Mouse (Mus musculus) forebrain, embryonic 10.5 days (tissue): Measurements from ENCODE around the gene Pfkfb2. TPM values are rescaled to one million over a fixed set of nuclear protein-coding genes. Genes with fewer than 3 reads are reported as not detected.

Source experiments
- DNase-seq: peaks from one replicate; pipeline ENCODE4 v3.0.0-alpha.2; 2017; ENCODE audit warnings: low spot score; ENCODE audit errors: extremely low spot score
- H3K27ac ChIP-seq: fragments of 300-500 bp; sonication (generic); 2 replicates; pipeline ENCODE4 v1.5.1; 2016; ENCODE audit warnings: mild to moderate bottlenecking
- H3K27me3 ChIP-seq: fragments of 300-500 bp; sonication (generic); 2 replicates; pipeline ENCODE4 v1.6.1; 2016; ENCODE audit warnings: mild to moderate bottlenecking; ENCODE audit not compliant: poor library complexity, severe bottlenecking
- H3K36me3 ChIP-seq: fragments of 300-500 bp; sonication (generic); replicated peaks from 2 replicates; pipeline ENCODE4 v1.6.1; 2016; ENCODE audit warnings: mild to moderate bottlenecking, moderate library complexity
- H3K4me1 ChIP-seq: fragments of 300-500 bp; sonication (generic); 2 replicates; pipeline ENCODE4 v1.6.1; 2016
- H3K4me3 ChIP-seq: fragments of 300-500 bp; sonication (generic); 2 replicates; pipeline ENCODE4 v1.5.1; 2016; ENCODE audit warnings: mild to moderate bottlenecking, moderate library complexity
- H3K9me3 ChIP-seq: fragments of 300-500 bp; sonication (generic); 2 replicates; pipeline ENCODE4 v1.6.1; 2016; ENCODE audit warnings: mild to moderate bottlenecking, moderate library complexity
- WGBS: fragments of 180-500 bp; shearing (Covaris S2); methylation state at CpG from one replicate; pipeline ENCODE4 v1.1.7; 2016; 5-methylcytosine and 5-hydroxymethylcytosine counted together
- polyA plus RNA-seq: library from polyadenylated mRNA; unstranded; fragments of >200 nt; fragmentation: Nextera tagmentation; extraction: Ambion mirVana; gene quantifications from 2 replicates; pipeline ENCODE4 v1.2.1, GENCODE M21; 2016

Pfkfb2 gene
- polyA plus RNA-seq: 4.5 and 5.7 TPM in 2 replicates

DNA sequence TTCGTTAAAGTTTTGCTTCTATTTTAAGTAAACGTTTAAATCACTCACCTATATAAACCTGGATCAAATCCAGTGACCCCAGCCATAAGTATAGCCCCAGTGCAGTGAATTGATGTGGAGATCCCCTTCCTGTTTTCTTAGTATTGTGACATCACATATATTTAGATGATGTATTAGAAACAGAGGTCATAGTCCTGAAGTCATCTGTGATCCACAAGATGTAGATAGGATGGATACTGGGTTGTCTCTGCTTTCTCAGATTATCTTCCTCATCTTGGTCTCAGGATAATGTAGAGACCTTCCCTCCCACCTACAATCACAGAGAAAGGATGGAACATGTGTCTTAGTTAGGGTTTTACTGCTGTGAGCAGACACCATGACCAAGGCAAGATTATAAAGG lies at the start of gene Pfkfb2:
Gene Pfkfb2 (minus strand): TSS at position 101 of the 400 bp plus-strand sequence.
- no peak for DNase-seq
- no peak within 1 kb of the TSS for H3K4me3 ChIP-seq
- peaks cover 2% of the 10 kb centered on the region; the same call in 1 of the 2 replicates for H3K36me3 ChIP-seq
- no peaks in the 10 kb centered on the region for H3K9me3 ChIP-seq
- no peaks in the 10 kb centered on the region for H3K27me3 ChIP-seq
- H3K4me1 ChIP-seq: peaks cover 13% of the 10 kb centered on the region
- 90% methylated on average over 2 of the region's 2 CpGs for WGBS
- H3K27ac ChIP-seq: no peak within 1 kb of the TSS

DNA sequence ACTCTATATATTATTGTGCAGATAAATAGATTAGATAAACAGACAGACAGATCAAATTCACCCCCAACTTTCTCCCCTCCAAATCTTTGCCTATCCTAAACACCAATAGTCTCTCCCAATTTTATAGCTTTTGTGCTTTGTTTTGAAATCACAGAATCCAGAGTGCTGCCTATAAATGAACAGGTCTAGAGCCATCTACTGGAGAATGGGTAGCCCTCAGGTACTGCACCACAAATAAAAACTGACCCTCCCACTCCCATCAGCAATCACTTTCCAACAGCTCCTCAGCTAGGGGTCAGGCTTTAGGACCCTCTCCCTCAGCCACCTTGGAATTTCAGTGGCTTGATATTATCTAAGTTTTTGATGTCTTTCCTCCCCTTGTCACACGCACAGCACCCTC lies 47.6 kb upstream of the Pfkfb2 start:
- Histone ChIP-seq H3K27ac (no peak overlapping the region), H3K27me3 (no peaks in the 10 kb centered on the region), H3K4me3 (no peak overlapping the region), H3K9me3 (no peaks in the 10 kb centered on the region), H3K4me1 (no peaks in the 10 kb centered on the region), H3K36me3 (no peaks in the 10 kb centered on the region)
- 88% methylated on average over 1 of the region's 1 CpGs for WGBS
- no peak for DNase-seq

DNA sequence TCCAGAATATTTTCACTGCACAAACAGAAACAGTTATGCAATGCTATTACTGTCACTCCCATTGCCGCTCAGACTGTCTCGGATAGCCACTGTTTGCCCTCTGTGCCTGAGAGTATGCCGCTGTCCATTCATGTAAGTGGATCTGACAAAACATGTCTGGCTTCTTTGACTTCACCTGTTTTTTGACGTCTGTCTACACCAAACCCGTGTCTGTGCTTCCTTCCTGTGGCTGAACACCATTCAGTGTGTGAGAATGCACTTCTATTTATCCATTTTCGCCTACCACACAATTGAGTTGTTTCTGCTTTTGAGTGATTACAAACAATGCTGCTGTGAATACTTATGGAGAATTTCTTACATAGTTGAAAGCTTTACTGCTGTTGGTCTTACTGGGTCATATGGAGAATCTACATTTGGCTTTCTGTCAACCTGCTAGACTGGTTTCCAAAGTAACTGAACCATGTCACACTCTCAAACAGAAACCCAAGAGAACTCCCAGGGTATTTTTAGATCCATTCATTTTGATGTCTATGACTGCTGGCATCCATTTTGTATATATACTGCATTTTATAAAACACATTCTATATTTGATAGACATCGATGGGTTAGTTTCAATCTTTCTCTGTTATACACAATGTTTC lies 46.8 kb upstream of the Pfkfb2 start:
- H3K4me3 ChIP-seq: no peak overlapping the region
- WGBS: 87% methylated on average over 7 of the region's 7 CpGs
- H3K4me1 ChIP-seq: no peaks in the 10 kb centered on the region
- no peak for DNase-seq
- no peaks in the 10 kb centered on the region for H3K9me3 ChIP-seq
- H3K27ac ChIP-seq: no peak overlapping the region
- no peaks in the 10 kb centered on the region for H3K36me3 ChIP-seq
- no peaks in the 10 kb centered on the region for H3K27me3 ChIP-seq

DNA sequence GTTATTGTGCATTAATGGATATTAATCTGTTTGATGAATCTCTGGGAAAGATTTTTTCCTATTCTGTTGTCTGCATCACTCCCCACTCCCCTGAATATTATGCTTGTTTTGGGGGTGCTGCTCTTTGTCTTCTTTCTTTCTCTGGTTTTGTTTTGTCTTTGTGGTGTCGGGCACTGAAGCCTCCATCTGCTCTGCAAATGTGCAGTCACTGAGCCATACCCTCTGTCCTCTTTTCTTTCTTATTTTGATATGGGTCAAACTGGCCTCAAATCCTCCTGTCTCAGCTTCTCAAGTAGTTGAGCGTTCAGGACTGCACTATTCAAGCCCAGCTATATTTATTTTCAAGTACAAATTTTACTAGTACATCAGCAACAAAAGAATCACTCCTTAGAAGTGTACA lies 46.2 kb upstream of the Pfkfb2 start:
- H3K27ac ChIP-seq: no peak overlapping the region
- WGBS: 72% methylated on average over 2 of the region's 2 CpGs
- no peaks in the 10 kb centered on the region for H3K9me3 ChIP-seq
- no peaks in the 10 kb centered on the region for H3K27me3 ChIP-seq
- H3K36me3 ChIP-seq: no peaks in the 10 kb centered on the region
- DNase-seq: no peak
- no peaks in the 10 kb centered on the region for H3K4me1 ChIP-seq
- H3K4me3 ChIP-seq: no peak overlapping the region

DNA sequence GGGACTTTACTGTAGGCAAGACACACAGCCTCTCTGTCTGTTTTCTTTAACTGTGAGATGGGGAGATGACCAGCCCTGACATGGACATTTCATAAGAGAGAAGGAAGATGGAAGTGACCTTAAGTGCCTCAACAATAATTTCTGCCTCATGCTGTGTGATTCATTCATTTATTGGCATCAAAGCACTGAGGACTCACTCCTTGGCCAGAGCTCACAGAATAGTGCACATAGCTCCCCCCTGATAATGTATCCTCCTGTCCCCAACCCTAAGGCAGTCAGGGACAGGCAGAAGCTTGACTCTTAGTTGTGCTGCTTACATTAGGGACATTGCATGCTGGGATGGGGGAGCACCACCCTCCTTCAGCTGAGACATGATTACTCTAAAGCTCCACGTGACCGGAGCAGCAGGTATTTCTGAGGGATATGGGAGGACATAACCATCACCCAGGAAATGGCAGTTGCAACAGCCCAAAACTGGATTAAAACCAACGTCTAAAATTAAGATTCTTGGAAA lies 42.0 kb upstream of the Pfkfb2 start:
- Histone ChIP-seq H3K9me3 (no peaks in the 10 kb centered on the region), H3K27ac (no peak overlapping the region), H3K4me3 (no peak overlapping the region), H3K4me1 (no peaks in the 10 kb centered on the region), H3K27me3 (no peaks in the 10 kb centered on the region), H3K36me3 (no peaks in the 10 kb centered on the region)
- DNase-seq: no peak
- 74% methylated on average over 3 of the region's 3 CpGs for WGBS

DNA sequence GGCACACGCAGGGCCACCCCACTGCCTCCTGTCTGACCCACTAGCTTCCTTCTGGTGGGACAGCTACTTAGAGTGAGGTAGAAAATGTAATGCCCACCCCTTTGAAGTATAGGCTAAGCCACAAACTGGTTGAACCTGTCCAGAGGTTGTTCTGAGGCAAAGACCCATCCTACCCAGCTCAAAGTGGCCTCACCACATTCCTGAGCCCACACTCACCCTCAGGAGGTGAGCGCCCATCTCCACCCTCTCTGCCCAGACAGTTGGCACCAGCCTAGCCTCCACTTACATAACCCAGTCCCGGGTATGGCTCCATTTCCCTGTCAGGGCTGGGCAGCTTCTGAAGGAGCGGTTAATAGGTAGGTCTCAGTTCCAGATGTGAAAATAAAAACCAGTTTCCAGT lies 41.4 kb upstream of the Pfkfb2 start:
- Histone ChIP-seq H3K36me3 (no peaks in the 10 kb centered on the region), H3K4me1 (no peaks in the 10 kb centered on the region), H3K27ac (no peak overlapping the region), H3K27me3 (no peaks in the 10 kb centered on the region), H3K4me3 (no peak overlapping the region), H3K9me3 (no peaks in the 10 kb centered on the region)
- no peak for DNase-seq
- WGBS: 87% methylated on average over 4 of the region's 4 CpGs

DNA sequence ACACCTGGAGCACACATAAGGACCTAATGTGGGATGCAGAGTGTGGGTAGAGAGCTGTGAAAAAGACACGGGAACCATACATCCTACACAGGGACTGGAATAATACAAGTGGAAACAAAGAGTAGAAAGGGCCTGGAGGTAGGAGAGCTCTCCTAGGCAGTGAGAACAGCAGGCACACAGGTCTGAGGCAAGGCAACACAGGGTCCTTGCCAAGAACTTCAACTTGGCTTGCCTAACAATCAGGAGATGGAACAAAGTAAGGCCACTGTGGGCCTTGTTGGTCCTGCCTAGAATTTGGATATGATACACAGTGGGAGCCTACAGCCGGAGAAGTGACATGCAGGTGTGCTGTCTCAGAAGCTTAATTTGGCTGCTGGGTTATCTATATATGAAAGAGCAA lies 40.9 kb upstream of the Pfkfb2 start:
- H3K27me3 ChIP-seq: no peaks in the 10 kb centered on the region
- H3K27ac ChIP-seq: no peak overlapping the region
- no peaks in the 10 kb centered on the region for H3K36me3 ChIP-seq
- WGBS: 89% methylated on average over 2 of the region's 2 CpGs
- DNase-seq: no peak
- no peaks in the 10 kb centered on the region for H3K4me1 ChIP-seq
- no peaks in the 10 kb centered on the region for H3K9me3 ChIP-seq
- H3K4me3 ChIP-seq: no peak overlapping the region

DNA sequence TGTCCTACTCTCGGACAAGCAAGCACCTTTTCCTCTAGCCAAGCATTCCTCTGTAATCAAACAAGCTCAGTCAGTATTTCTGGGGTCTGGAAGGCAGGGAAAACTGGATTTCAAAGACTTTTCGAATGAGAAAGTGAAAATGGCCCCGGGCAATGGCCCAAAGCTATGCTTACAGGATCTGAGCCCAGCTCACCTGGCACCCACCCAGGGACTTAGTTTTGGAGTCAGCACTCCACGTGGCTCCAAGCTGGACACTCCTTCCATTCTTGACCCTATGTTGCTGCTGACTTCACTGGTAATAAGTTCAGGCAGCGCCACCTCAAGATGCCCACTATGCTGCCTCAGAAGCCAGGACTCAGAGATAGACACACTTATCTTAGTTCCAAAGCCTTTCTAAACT lies 38.0 kb upstream of the Pfkfb2 start:
- Histone ChIP-seq H3K36me3 (no peaks in the 10 kb centered on the region), H3K27ac (no peak overlapping the region), H3K27me3 (no peaks in the 10 kb centered on the region), H3K9me3 (no peaks in the 10 kb centered on the region), H3K4me3 (no peak overlapping the region), H3K4me1 (no peaks in the 10 kb centered on the region)
- no peak for DNase-seq
- 84% methylated on average over 5 of the region's 5 CpGs for WGBS

DNA sequence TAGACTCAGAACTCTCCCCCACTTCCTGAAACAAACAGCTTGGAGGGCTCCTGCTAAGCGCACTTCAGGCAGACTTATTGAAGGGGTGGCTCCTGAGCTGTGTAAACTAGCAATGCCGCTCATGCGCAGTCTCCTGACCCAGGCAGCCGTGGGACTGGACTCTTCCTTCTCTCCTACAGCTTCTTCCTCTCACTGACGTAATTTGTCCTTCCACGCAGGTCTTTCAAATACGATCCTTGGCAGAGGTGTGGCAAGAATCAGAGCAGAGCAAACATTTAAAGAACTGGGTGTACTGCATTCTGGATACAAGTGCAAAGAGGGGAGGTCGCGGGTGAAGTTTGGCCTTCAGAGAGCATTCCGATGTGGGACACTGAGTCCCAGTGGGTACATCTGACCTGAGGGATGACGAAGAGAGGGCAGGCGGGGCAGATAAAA lies 35.0 kb upstream of the Pfkfb2 start:
- DNase-seq: no peak
- H3K4me3 ChIP-seq: no peak overlapping the region
- WGBS: 89% methylated on average over 12 of the region's 12 CpGs
- no peaks in the 10 kb centered on the region for H3K36me3 ChIP-seq
- no peaks in the 10 kb centered on the region for H3K9me3 ChIP-seq
- no peak overlapping the region for H3K27ac ChIP-seq
- H3K27me3 ChIP-seq: no peaks in the 10 kb centered on the region
- H3K4me1 ChIP-seq: no peaks in the 10 kb centered on the region

DNA sequence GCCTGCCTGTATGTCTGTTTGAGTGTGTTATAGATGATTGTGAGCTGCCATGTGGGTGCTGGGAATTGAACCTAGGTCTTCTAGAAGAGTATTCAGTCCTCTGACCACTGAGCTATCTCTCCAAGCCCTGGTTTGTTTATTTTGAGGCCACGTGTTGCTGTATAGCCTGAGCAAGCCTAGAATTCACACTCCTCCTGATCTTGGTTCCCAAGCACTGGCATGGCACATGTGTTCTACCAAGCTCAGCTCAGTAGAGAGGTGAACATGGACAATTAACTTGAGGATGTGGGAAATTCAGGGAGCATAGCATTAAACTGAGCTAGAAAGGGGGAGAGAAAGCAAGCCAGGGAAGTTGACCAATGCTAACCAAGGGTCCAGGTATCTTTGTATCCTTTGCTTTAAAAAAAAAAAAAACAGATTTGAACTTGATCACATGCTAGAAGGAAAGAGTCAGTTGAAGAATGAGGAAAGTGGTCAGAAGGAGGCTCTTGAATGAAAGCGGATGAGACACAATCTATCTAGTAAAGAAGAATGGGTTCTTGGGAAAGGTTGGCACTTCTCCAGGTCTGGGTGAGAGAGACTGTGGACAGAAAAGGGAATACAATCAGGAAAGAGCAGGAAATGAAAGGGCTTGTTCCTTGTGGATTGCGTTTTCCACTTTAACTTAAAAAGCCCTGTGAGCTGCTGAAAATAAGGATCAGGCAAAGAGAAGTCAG lies 33.1 kb upstream of the Pfkfb2 start:
- H3K36me3 ChIP-seq: no peaks in the 10 kb centered on the region
- H3K4me1 ChIP-seq: no peaks in the 10 kb centered on the region
- no peak overlapping the region for H3K4me3 ChIP-seq
- no peaks in the 10 kb centered on the region for H3K27me3 ChIP-seq
- 87% methylated on average over 3 of the region's 3 CpGs for WGBS
- no peak for DNase-seq
- H3K9me3 ChIP-seq: no peaks in the 10 kb centered on the region
- H3K27ac ChIP-seq: no peak overlapping the region

DNA sequence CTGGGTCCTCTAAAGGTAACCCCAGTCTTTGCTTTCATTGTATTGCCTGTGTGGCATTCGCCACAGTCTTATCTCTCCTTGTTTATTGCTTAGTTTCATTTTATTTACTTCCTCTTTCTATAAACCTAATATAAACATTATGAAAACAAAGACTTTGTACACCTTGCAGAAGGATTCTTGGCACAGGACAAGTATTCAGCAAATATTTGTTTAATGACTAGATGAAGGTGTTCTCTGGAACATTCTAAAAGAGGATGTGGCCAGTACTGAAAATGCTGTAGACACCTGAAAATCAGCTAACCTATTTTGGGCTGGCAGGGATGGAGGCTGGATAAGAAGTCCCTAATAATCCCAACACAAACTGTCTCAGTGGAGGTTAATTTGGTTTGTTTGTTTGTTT lies 32.5 kb upstream of the Pfkfb2 start:
- WGBS: 84% methylated on average over 1 of the region's 1 CpGs

DNA sequence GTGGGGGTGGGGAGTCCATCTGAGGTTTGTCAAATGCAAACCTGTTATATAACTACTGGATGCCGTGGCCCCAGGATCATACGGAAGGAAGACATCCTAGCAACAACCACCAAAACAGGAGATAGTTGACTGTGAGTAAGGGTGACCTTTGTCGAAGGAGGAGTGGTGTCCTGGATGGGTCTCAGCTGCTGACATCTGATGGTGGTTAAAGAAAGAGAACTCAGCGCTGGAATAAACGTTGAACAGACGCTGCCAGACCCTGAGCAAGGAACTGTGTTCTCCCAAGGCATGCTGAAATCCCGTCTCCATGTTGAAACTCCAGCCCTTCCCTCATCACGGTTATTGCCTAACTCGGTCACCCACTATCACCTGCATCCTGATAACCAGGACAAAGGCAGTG lies 30.6 kb upstream of the Pfkfb2 start:
- no peak for DNase-seq
- Histone ChIP-seq H3K4me3 (no peak overlapping the region), H3K27ac (no peak overlapping the region), H3K27me3 (no peaks in the 10 kb centered on the region), H3K9me3 (no peaks in the 10 kb centered on the region), H3K4me1 (no peaks in the 10 kb centered on the region), H3K36me3 (no peaks in the 10 kb centered on the region)
- WGBS: 85% methylated on average over 9 of the region's 9 CpGs

More for the DNA sequence above, 32.5 kb upstream of the Pfkfb2 start:
- no peaks in the 10 kb centered on the region for H3K4me1 ChIP-seq
- DNase-seq: no peak
- no peaks in the 10 kb centered on the region for H3K27me3 ChIP-seq
- no peaks in the 10 kb centered on the region for H3K36me3 ChIP-seq
- no peaks in the 10 kb centered on the region for H3K9me3 ChIP-seq
- H3K27ac ChIP-seq: no peak overlapping the region
- no peak overlapping the region for H3K4me3 ChIP-seq

DNA sequence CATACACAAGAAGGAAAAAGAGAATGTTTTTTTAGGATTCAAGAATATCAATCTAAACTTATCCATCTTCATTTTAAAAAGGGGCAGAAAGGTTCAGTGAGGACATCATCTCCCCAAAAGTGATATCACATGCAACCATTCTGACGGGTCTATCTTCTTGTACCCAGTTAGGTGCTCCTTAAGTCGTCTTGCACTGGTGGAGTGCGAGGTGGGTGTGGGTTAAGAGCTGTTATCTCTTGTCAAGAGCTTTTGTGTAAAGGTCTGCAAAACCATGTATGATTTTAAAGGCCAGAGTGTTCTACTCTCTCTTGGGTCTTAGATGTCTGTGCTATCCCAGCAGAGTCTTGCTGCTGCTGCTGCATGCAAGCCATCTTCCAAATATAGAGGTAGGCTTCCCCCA lies 17.8 kb upstream of the Pfkfb2 start:
- Histone ChIP-seq H3K9me3 (no peaks in the 10 kb centered on the region), H3K4me1 (peaks cover 10% of the 10 kb centered on the region; the same call in 1 of the 2 replicates), H3K36me3 (no peaks in the 10 kb centered on the region), H3K27ac (no peak overlapping the region), H3K27me3 (no peaks in the 10 kb centered on the region), H3K4me3 (no peak overlapping the region)
- 88% methylated on average over 3 of the region's 3 CpGs for WGBS
- DNase-seq: no peak
